Mouse (Mus musculus): ENCODE measurements around the gene Fnbp1l.

The Fnbp1l gene

GRCm38 (mm10) chr3:122618991-122619930 lies at the start of gene Fnbp1l:
Gene Fnbp1l, minus strand, starts transcription at chr3:122619715.
- in situ Hi-C loops (cut with MboI; ENCODE audit: low sequenced_read_pairs), result loop anchor here (5.0 kb wide), 1 partner anchor 92 kb away; no protein-coding TSS in a partner anchor

DNA sequence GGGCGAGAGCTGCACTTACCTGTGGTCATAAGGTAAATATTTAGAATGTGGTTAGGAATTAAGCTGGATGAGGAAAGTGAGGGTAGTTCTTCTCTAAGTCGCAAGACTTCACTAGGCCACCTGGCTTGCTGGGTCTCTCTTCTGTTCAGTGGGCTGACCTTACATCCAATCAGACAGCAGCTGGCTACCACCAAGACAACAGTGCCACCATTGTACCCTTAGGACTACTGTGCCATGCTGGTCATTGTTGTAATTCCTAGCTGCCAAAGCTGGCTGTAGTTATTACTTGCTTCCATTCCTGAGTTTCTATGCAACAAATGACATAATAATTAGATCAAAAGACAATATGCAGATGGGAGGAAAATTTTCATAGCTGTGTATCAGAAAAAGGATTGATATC lies 41.3 kb upstream of the Fnbp1l start:
- in situ Hi-C loops (cut with MboI; ENCODE audit: low sequenced_read_pairs), result no loop called here

DNA sequence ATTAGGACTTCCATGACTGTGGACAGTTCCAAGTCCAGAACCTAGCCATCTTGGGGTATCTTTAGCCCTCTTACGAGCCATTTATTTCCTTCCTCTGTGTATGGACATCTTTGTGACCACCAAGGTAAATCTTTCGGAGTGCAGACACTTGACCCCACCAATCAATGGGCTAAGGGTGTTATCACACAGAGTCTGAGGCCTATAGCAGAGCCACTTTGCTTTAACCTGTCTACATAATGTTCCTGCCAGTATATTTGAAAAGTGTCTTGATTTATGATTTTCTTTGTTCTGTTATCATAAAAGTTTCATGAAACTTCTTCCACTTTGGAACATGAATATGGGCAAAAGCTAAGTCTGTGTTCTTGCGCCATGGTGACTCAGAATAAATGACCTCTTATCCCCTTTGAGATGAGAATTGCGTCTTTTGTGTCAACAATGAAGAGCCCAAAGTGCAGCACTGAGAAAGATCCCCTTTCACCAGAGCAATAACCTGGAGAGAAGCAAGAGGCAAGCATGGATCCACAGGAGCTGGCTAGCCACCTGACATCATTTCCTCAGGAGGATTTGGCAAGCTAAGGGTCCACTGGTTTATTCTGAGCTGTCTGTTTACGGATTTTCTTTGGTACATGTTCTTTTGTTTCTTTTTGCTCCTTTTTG lies 39.9 kb upstream of the Fnbp1l start:
- in situ Hi-C loops (cut with MboI; ENCODE audit: low sequenced_read_pairs), result no loop called here

- in situ Hi-C loops (cut with MboI; ENCODE audit: low sequenced_read_pairs), result loop anchor here (25.0 kb wide), 1 partner anchor 760 kb away; no protein-coding TSS in a partner anchor
Measured at GRCm38 (mm10) chr3:122647195-122647837, 27.8 kb upstream of the Fnbp1l start.

DNA sequence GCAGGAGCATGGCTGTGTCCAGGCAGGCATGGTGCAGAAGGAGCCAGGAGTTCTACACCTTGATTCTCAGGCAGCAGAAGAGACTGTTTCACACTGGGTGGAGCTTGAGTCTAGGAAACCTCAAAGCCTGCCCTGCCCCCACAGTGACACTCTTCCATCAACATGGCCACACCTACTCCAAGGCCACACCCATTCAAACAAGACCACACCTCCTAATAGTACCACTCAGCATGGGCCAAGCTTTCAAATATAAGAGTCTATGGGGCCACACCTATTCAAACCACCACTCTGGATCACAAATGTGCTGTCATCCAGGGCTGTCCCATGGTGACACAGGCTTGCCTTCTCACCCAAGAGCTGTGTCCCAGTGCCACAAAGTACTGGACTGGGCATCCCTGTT lies 20.8 kb upstream of the Fnbp1l start:
- in situ Hi-C loops (cut with MboI; ENCODE audit: low sequenced_read_pairs), result loop anchor here (25.0 kb wide), 1 partner anchor 753 kb away; no protein-coding TSS in a partner anchor

GRCm38 (mm10) chr3:122639197-122639475 lies 19.6 kb upstream of the Fnbp1l start:
- in situ Hi-C loops (cut with MboI; ENCODE audit: low sequenced_read_pairs), result loop anchor here (10.0 to 25.0 kb wide), 2 partner anchors 324 to 752 kb away; no protein-coding TSS in a partner anchor

GRCm38 (mm10) chr3:122638329-122639196 lies 19.0 kb upstream of the Fnbp1l start:
- in situ Hi-C loops (cut with MboI; ENCODE audit: low sequenced_read_pairs), result loop anchor here (10.0 to 25.0 kb wide), 2 partner anchors 324 to 751 kb away; no protein-coding TSS in a partner anchor

GRCm38 (mm10) chr3:122637280-122637679 lies 17.8 kb upstream of the Fnbp1l start:
- in situ Hi-C loops (cut with MboI; ENCODE audit: low sequenced_read_pairs), result loop anchor here (10.0 to 25.0 kb wide), 2 partner anchors 322 to 750 kb away; no protein-coding TSS in a partner anchor

DNA sequence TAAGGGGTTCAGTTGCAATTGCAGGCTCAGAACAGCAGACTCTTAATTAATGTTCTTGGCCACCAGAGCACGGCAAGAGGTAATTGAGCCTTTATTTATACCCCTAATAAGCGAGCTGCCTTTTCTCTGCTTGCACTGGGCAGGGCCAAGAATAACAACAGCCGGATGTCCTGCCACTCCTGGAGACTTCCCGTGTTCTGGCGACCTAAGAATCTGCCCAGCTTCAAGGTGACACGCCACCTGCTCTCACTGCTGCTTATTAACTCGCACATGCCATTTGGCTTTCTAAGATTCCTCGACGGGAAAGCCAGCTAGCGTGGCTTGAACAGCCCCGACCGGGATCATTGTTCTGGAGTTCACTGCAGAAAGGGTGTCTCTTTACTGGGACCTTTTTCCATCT lies 15.7 kb upstream of the Fnbp1l start:
- in situ Hi-C loops (cut with MboI; ENCODE audit: low sequenced_read_pairs), result loop anchor here (10.0 to 25.0 kb wide), 2 partner anchors 320 to 748 kb away; no protein-coding TSS in a partner anchor

GRCm38 (mm10) chr3:122629580-122629979 lies 10.1 kb upstream of the Fnbp1l start:
- in situ Hi-C loops (cut with MboI; ENCODE audit: low sequenced_read_pairs), result loop anchor here (25.0 kb wide), 1 partner anchor 742 kb away; no protein-coding TSS in a partner anchor

DNA sequence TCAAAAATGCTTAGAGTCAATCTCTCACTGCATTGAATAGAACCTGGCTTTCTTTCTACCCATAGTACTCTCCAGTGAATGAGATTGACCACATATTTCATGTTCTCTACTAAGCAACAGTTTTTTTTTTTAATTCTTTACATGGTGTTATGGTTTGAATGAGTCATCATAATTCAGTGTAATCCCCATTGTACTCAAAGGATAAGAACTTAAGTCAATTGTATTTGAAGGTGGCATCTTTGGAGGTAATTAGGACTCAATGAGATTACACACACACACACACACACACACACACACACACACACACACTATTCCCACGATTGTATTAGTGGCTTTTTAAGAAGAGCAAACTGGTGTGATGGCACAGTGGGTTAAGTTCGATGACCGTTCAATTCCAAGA lies 9.4 kb upstream of the Fnbp1l start:
- in situ Hi-C loops (cut with MboI; ENCODE audit: low sequenced_read_pairs), result loop anchor here (25.0 kb wide), 1 partner anchor 742 kb away; no protein-coding TSS in a partner anchor

DNA sequence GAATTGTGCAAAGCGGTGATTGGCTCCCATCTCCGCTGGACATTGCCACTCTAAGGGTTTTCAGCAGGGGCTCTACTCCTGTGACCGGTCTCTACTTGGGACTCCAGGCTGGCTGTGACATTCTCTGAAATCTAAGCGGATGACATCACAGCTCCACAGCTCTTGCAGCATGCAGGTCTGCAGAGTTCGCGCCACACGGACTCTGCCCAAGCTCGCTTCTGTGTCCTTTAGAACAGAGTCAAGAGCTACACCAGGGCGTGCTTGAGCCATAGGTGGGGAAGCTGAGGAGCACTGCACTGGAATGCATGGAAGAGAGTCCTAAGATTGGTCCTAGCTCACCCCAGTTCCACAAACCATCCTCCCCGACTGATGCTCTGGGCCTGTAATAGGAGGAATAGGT lies 9.0 kb upstream of the Fnbp1l start:
- in situ Hi-C loops (cut with MboI; ENCODE audit: low sequenced_read_pairs), result loop anchor here (25.0 kb wide), 1 partner anchor 741 kb away; no protein-coding TSS in a partner anchor

DNA sequence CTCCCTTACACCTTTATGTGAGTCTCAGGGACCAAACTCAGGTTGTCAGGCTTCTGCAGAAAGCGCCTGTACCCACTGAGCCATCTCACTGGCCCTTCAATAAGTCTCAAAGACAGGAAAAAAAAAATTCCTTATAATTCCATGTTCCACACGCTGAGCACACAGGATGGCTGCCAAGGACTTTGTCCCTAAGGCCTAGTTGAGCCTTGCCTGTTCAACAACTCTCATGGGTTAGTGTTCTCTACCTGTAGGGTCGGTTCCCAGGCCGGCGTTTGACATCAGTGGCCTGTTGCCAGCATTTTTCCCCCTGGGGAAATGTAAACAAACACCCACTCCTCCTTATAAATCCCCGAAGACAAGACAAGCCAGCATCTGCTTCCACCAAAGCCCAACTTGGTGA lies 8.3 kb upstream of the Fnbp1l start:
- in situ Hi-C loops (cut with MboI; ENCODE audit: low sequenced_read_pairs), result loop anchor here (25.0 kb wide), 1 partner anchor 741 kb away; no protein-coding TSS in a partner anchor

GRCm38 (mm10) chr3:122624591-122624990 lies 5.1 kb upstream of the Fnbp1l start:
- in situ Hi-C loops (cut with MboI; ENCODE audit: low sequenced_read_pairs), result no loop called here

GRCm38 (mm10) chr3:122620285-122620931 lies 893 bp upstream of the Fnbp1l start:
- in situ Hi-C loops (cut with MboI; ENCODE audit: low sequenced_read_pairs), result no loop called here

GRCm38 (mm10) chr3:122619931-122620284 lies 393 bp upstream of the Fnbp1l start:
- in situ Hi-C loops (cut with MboI; ENCODE audit: low sequenced_read_pairs), result loop anchor here (5.0 kb wide), 1 partner anchor 93 kb away; no protein-coding TSS in a partner anchor

DNA sequence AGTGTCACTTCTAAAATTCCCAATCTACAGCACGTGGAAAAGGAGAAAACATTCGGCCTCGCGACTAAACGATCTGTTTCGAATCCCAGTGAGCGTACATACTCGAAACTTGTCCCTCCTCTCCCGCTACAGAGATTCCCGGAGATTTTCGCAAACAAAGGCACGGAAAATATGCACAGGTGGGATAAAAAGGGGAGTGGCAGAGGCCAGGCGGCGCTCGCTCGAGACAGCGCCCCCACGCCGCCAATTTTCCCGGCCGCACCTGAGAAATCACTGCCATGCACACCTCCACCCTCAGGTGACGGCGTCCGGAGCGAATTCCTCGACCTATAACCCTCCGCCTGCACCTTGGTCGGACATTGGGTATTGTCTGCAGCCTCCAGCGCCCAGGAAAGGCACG lies 1.1 kb downstream of the Fnbp1l start:
- in situ Hi-C loops (cut with MboI; ENCODE audit: low sequenced_read_pairs), result loop anchor here (5.0 kb wide), 1 partner anchor 91 kb away; no protein-coding TSS in a partner anchor

DNA sequence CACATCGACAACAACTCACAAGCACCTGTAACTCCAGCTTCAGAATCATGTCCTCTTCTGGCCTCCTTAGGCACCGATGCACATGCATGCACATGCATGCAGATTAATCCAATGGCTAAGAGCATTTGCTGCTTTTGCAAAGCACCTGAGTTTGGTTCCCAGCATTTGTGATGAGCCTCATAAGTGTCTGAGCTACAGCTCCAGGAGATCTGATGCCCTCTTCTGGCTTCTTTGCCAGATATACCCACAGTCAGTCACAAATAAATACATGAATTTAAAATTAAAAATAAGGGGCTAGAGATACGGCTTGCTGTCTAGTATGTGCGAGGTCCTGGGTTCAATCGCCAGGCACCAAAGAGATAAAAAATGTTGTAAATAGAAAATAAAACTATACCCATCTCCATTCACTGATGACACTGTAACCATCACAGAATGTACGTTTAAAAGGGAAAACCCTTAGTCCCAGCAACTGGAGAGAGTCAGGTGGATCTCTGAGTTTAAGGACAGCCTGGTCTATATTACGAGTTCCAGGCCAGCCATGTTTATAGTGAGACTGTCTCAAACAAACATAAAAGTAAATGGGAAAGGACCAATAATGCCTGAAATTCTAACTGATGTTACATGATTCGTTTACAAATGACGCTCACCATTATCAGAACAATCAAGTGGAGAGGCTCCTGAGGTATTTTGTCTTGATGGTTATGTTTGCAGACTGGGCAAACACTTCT lies 1.7 kb downstream of the Fnbp1l start:
- in situ Hi-C loops (cut with MboI; ENCODE audit: low sequenced_read_pairs), result loop anchor here (5.0 kb wide), 1 partner anchor 90 kb away; no protein-coding TSS in a partner anchor

DNA sequence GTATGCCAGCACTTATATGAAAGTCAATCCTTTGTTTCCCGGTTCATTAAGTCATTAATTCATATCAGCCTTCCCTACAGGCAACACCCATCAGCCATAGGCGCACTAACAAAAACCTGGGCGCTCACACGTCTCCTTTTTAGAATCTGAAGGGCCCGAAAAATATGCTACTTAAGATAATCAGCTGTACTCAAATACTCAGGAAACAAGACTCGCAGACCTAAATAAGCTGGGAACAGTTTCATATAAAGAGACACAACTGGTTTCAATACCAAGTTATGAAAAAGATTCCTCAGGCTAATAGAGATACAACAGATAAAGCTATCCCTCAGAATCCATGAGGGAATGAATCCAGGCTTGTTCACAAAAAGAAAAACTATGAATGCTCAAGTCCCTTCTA lies 7.0 kb downstream of the Fnbp1l start:
- in situ Hi-C loops (cut with MboI; ENCODE audit: low sequenced_read_pairs), result no loop called here

Measured in CH12F3 (cell line).